Mouse (Mus musculus): Measurements from ENCODE around the gene Serpina7. TPM values are rescaled to one million over a fixed set of nuclear protein-coding genes. Genes with fewer than 3 reads are reported as not detected.

Serpina7 gene
- polyA plus RNA-seq (2012; rRNA removed) = 0.06 and 0.08 TPM in 2 replicates
- 0.19 and 0.23 TPM in 2 replicates for polyA plus RNA-seq (2014; fragmentation: Nextera tagmentation; extraction: Ambion mirVana)

DNA sequence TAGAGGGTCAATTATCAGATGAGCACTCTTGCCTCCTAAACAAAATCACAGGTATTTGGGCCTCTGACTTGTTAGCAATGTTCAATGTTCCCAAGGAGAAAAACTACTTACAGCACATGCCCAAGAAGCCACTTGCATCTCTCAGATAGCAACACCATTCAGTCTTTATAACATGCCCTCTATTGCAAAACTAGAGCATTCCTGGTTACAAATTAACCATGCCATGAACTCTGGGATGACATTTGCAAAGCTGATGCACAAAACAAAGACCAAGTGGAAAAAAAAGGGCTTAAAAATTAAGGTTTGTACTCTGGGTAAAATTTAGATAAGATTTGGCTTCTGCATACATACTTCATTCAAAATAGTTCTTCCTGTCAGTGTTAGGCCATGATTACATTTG, at the start of gene Serpina7:
TSS of gene Serpina7 (minus strand) at position 160 of the 400 bp plus-strand sequence.
- no peaks in the 10 kb centered on the region for H3K27me3 ChIP-seq (ENCODE audit: control insufficient read depth, insufficient read depth, low read length)
- no peak within 1 kb of the TSS for H3K4me3 ChIP-seq (replicated peaks; ENCODE audit: low read length)
- no peaks in the 10 kb centered on the region for H3K4me1 ChIP-seq (ENCODE audit: control insufficient read depth, insufficient read depth, low read length)
- H3K27ac ChIP-seq (replicated peaks; ENCODE audit: low read depth, low read length) = no peak within 1 kb of the TSS
- no peak within 1 kb of the TSS for H3K4me2 ChIP-seq (replicated peaks; ENCODE audit: low read depth, low read length, severe bottlenecking)
- H3K36me3 ChIP-seq (ENCODE audit: control insufficient read depth, insufficient read depth, low read length) = no peaks in the 10 kb centered on the region
- TF ChIP-seq POLR2A (IDR thresholded peaks at IDR 0.05; ENCODE audit: borderline replicate concordance, extremely low read depth, insufficient read depth, insufficient read length) = no peak
- ATAC-seq (ENCODE audit: low FRiP score, low read depth) = no peak
- DNase-seq (ENCODE audit: low spot score) = no peak
- no peaks in the 10 kb centered on the region for H3K9me3 ChIP-seq (ENCODE audit: control insufficient read depth, low read length)
- H3K9ac ChIP-seq (ENCODE audit: low read depth, low read length, severe bottlenecking) = no peak within 1 kb of the TSS

DNA sequence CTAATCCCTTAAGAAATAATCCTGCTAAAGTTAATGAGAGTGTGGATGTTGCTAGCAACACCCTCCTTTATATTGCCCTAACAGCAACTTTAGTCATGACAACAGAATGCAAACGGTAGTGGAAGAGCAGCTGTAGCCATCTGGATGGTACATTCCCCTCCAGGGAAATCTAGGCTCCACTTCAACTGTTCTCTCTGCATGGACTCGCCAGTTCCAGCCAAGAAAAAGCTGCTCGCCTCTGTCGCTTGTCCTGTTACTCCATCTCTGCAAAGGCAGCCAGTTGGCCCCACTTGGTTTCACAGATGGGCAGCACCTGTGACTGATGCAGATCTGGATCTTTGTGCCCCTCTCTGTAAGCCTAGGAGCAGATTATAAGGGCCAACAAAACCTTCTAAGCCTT, 49.0 kb upstream of the Serpina7 start:
- Histone ChIP-seq H3K4me3 (replicated peaks; ENCODE audit: low read length) (no peak overlapping the region), H3K4me1 (ENCODE audit: control insufficient read depth, insufficient read depth, low read length) (no peaks in the 10 kb centered on the region), H3K4me2 (replicated peaks; ENCODE audit: low read depth, low read length, severe bottlenecking) (no peak overlapping the region), H3K9ac (ENCODE audit: low read depth, low read length, severe bottlenecking) (no peak overlapping the region), H3K9me3 (ENCODE audit: control insufficient read depth, low read length) (no peaks in the 10 kb centered on the region), H3K27ac (replicated peaks; ENCODE audit: low read depth, low read length) (no peak overlapping the region), H3K27me3 (ENCODE audit: control insufficient read depth, insufficient read depth, low read length) (no peaks in the 10 kb centered on the region), H3K36me3 (ENCODE audit: control insufficient read depth, insufficient read depth, low read length) (no peaks in the 10 kb centered on the region)
- ATAC-seq (ENCODE audit: low FRiP score, low read depth) = no peak
- TF ChIP-seq POLR2A (IDR thresholded peaks at IDR 0.05; ENCODE audit: borderline replicate concordance, extremely low read depth, insufficient read depth, insufficient read length) = no peak
- no peak for DNase-seq (ENCODE audit: low spot score)
- WGBS = 54% methylated on average over 4 of the region's 4 CpGs

DNA sequence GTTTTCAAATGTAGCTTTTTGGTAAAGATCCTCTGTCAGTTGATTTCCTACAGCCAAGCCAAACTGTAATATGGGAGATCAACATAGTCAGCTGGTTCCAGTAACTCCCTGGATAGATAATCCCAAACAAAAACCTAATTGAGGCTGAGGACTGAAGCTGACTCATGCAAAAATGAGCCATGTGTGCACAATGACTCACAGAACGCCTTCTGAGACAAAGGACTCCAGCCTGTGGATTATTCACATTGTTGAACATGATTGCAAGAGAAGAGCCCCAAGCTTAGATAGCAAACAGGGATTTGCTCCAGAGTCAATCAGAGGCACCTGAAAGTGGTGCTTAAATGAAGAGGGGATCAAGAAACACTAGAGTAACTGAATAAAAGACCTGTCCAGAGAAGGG, 12.2 kb upstream of the Serpina7 start:
- Histone ChIP-seq H3K27me3 (ENCODE audit: control insufficient read depth, insufficient read depth, low read length) (no peaks in the 10 kb centered on the region), H3K36me3 (ENCODE audit: control insufficient read depth, insufficient read depth, low read length) (no peaks in the 10 kb centered on the region), H3K27ac (replicated peaks; ENCODE audit: low read depth, low read length) (no peak overlapping the region), H3K4me2 (replicated peaks; ENCODE audit: low read depth, low read length, severe bottlenecking) (no peak overlapping the region), H3K4me3 (replicated peaks; ENCODE audit: low read length) (no peak overlapping the region), H3K9me3 (ENCODE audit: control insufficient read depth, low read length) (no peaks in the 10 kb centered on the region), H3K4me1 (ENCODE audit: control insufficient read depth, insufficient read depth, low read length) (no peaks in the 10 kb centered on the region), H3K9ac (ENCODE audit: low read depth, low read length, severe bottlenecking) (no peak overlapping the region)
- WGBS = 68% methylated on average over 1 of the region's 1 CpGs
- no peak for TF ChIP-seq POLR2A (IDR thresholded peaks at IDR 0.05; ENCODE audit: borderline replicate concordance, extremely low read depth, insufficient read depth, insufficient read length)
- ATAC-seq (ENCODE audit: low FRiP score, low read depth) (no peak), DNase-seq (ENCODE audit: low spot score) (no peak)

DNA sequence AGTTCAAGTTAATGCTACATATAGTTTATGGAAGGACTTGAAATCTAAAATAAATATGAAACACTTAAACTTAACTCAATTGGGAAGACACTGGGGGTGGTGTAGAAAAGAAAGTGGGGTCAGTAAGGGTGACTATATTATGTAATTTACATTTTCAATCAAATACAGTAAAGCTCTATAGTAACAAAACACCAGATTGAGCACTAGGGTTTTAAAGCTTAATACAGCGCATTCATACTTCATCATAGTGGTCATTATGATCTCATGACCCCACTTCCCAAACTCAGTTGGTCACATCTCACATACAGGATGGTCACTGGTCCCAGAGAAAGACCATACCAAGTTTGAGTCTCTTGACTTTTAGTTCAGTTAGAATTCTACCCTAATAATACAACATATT, 907 bp upstream of the Serpina7 start, which contains the start of gene 4930513O06Rik:
TSS of gene 4930513O06Rik (plus strand) at position 301 of the 400 bp plus-strand sequence.
- no peaks in the 10 kb centered on the region for H3K27me3 ChIP-seq (ENCODE audit: control insufficient read depth, insufficient read depth, low read length)
- 100% methylated on average over 1 of the region's 1 CpGs for whole genome bisulfite sequencing
- no peak within 1 kb of the TSS for H3K4me3 ChIP-seq (replicated peaks; ENCODE audit: low read length)
- no peak within 1 kb of the TSS for H3K27ac ChIP-seq (replicated peaks; ENCODE audit: low read depth, low read length)
- H3K9ac ChIP-seq (ENCODE audit: low read depth, low read length, severe bottlenecking) = no peak within 1 kb of the TSS
- no peaks in the 10 kb centered on the region for H3K36me3 ChIP-seq (ENCODE audit: control insufficient read depth, insufficient read depth, low read length)
- TF ChIP-seq POLR2A (IDR thresholded peaks at IDR 0.05; ENCODE audit: borderline replicate concordance, extremely low read depth, insufficient read depth, insufficient read length) = no peak
- H3K4me2 ChIP-seq (replicated peaks; ENCODE audit: low read depth, low read length, severe bottlenecking) = no peak within 1 kb of the TSS
- no peaks in the 10 kb centered on the region for H3K9me3 ChIP-seq (ENCODE audit: control insufficient read depth, low read length)
- H3K4me1 ChIP-seq (ENCODE audit: control insufficient read depth, insufficient read depth, low read length) = no peaks in the 10 kb centered on the region
- ATAC-seq (ENCODE audit: low FRiP score, low read depth) = no peak
- no peak for DNase-seq (ENCODE audit: low spot score)

DNA sequence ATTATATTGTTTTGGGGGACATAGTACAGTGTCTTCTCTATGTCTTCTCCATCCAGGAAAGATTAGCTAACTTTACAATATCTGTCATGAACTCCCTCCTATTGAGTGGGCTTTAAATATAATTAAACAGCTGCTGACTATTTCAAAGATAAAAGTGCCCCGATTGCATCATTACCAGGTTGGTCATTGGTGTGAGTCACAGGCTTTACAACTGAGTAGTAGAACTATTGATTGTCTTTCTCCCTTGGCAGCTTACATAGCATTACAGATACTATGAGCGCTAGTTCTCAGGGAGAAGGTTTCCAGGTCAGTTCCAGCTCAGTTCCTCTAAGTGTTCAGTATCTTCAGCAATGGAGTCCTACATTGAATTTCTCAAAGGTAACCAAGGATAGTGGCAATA, 6.5 kb downstream of the Serpina7 start:
- no peak for ATAC-seq (ENCODE audit: low FRiP score, low read depth)
- no peak for TF ChIP-seq POLR2A (IDR thresholded peaks at IDR 0.05; ENCODE audit: borderline replicate concordance, extremely low read depth, insufficient read depth, insufficient read length)
- Histone ChIP-seq H3K4me3 (replicated peaks; ENCODE audit: low read length) (no peak overlapping the region), H3K4me2 (replicated peaks; ENCODE audit: low read depth, low read length, severe bottlenecking) (no peak overlapping the region), H3K9me3 (ENCODE audit: control insufficient read depth, low read length) (no peaks in the 10 kb centered on the region), H3K27me3 (ENCODE audit: control insufficient read depth, insufficient read depth, low read length) (no peaks in the 10 kb centered on the region), H3K36me3 (ENCODE audit: control insufficient read depth, insufficient read depth, low read length) (no peaks in the 10 kb centered on the region), H3K4me1 (ENCODE audit: control insufficient read depth, insufficient read depth, low read length) (no peaks in the 10 kb centered on the region), H3K9ac (ENCODE audit: low read depth, low read length, severe bottlenecking) (no peak overlapping the region), H3K27ac (replicated peaks; ENCODE audit: low read depth, low read length) (no peak overlapping the region)
- WGBS = 95% methylated on average over 2 of the region's 2 CpGs
- DNase-seq (ENCODE audit: low spot score) = no peak

DNA sequence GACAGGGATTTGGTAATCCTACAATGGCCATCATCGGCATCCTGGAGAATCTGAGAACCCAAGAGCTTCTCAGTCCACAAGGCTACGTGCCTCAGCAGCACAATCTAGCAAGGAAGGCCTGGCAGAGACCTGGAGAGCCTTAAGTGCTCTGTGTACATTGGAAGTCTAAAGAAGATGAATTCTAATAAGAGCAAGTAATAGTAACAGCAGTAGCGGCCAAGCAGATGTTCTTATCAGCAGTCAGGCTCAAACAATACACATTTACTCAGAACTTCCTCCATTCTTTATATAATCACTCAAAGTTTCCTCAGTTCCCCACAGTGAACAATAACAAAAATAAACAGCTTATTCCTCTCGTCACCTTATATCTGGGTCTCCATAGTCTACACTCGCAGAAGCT, 21.0 kb downstream of the Serpina7 start:
- no peak for TF ChIP-seq POLR2A (IDR thresholded peaks at IDR 0.05; ENCODE audit: borderline replicate concordance, extremely low read depth, insufficient read depth, insufficient read length)
- Histone ChIP-seq H3K4me1 (ENCODE audit: control insufficient read depth, insufficient read depth, low read length) (no peaks in the 10 kb centered on the region), H3K4me2 (replicated peaks; ENCODE audit: low read depth, low read length, severe bottlenecking) (no peak overlapping the region), H3K27me3 (ENCODE audit: control insufficient read depth, insufficient read depth, low read length) (no peaks in the 10 kb centered on the region), H3K27ac (replicated peaks; ENCODE audit: low read depth, low read length) (no peak overlapping the region), H3K36me3 (ENCODE audit: control insufficient read depth, insufficient read depth, low read length) (no peaks in the 10 kb centered on the region), H3K9ac (ENCODE audit: low read depth, low read length, severe bottlenecking) (no peak overlapping the region), H3K4me3 (replicated peaks; ENCODE audit: low read length) (no peak overlapping the region), H3K9me3 (ENCODE audit: control insufficient read depth, low read length) (no peaks in the 10 kb centered on the region)
- no peak for ATAC-seq (ENCODE audit: low FRiP score, low read depth)
- WGBS = 79% methylated on average over 5 of the region's 5 CpGs
- no peak for DNase-seq (ENCODE audit: low spot score)

All from limb, embryonic 14.5 days (tissue).